Mouse (Mus musculus): ENCODE results near the gene Med21.

GRCm38 (mm10) chr6:146611897-146612296 is 30.4 kb upstream of the Med21 start:
- TF ChIP-seq CTCF (IDR thresholded peaks at IDR 0.05; ENCODE audit: low read depth) (no peak), EP300 (IDR thresholded peaks at IDR 0.05; ENCODE audit: low read depth) (no peak)

Measured in liver, embryonic 14.5 days (tissue).